Comparison of ENCODE assay signal across 10 mouse cellular contexts in genomic region chr5:116030566-116031189, GRCm38 (mm10). TPM values are rescaled to one million over a fixed set of nuclear protein-coding genes. Genes with fewer than 3 reads are reported as not detected.
DNase-seq lines count a peak whose midpoint lies in the region; ATAC-seq and TF ChIP-seq lines count a peak whose summit lies in the region.
"Had no signal": no experiment of that assay in that cellular context is flagged by ENCODE, and none has a peak within 500 bp of the region (broad histone marks: within the 10 kb centered on the region; RNA-seq: fewer than 3 reads in every experiment).

No protein-coding gene starts in this region.

- H3K27me3 ChIP-seq in heart, postnatal 0 days (ENCODE audit: control insufficient read depth, insufficient read depth, low read length) = peaks cover 11% of the 10 kb centered on the region; the same call in 1 of the 2 replicates
- H3K27me3 ChIP-seq in heart, adult 2 months (ENCODE audit: control insufficient read depth, insufficient read depth, low read length) = no peaks in the 10 kb centered on the region
- H3K27me3 ChIP-seq in hindbrain, embryonic 13.5 days = peaks cover 18% of the 10 kb centered on the region
- 0 out of 2 replicates have a peak, but pooled peaks cover 11% of the 10 kb centered on the region for H3K27me3 ChIP-seq in midbrain, embryonic 10.5 days (ENCODE audit: low read depth, poor library complexity, severe bottlenecking)

- H3K9me3 ChIP-seq in heart, postnatal 0 days (replicated peaks; ENCODE audit: control insufficient read depth, low read length) = no peaks in the 10 kb centered on the region
- no peaks in the 10 kb centered on the region for H3K9me3 ChIP-seq in hindbrain, embryonic 13.5 days
- no peaks in the 10 kb centered on the region for H3K9me3 ChIP-seq in midbrain, embryonic 10.5 days (replicated peaks)

- no peaks in the 10 kb centered on the region for H3K4me1 ChIP-seq in heart, postnatal 0 days (ENCODE audit: control insufficient read depth, insufficient read depth)
- no peaks in the 10 kb centered on the region for H3K4me1 ChIP-seq in heart, adult 2 months (ENCODE audit: control insufficient read depth, insufficient read depth, low read length)
- peaks cover 7% of the 10 kb centered on the region for H3K4me1 ChIP-seq in hindbrain, embryonic 13.5 days (replicated peaks)
- H3K4me1 ChIP-seq in midbrain, embryonic 10.5 days = peaks cover 14% of the 10 kb centered on the region

- no peak overlapping the region for H3K4me3 ChIP-seq in heart, postnatal 0 days (ENCODE audit: low read depth, low read length)
- no peak overlapping the region for H3K4me3 ChIP-seq in heart, adult 2 months
- peak overlapping the region; percentile 16 for H3K4me3 ChIP-seq in hindbrain, embryonic 13.5 days
- peak overlapping the region; percentile 38 for H3K4me3 ChIP-seq in midbrain, embryonic 10.5 days

- H3K36me3 ChIP-seq in heart, postnatal 0 days (replicated peaks; ENCODE audit: control insufficient read depth, insufficient read depth, low read length) = no peaks in the 10 kb centered on the region
- H3K36me3 ChIP-seq in heart, adult 2 months (ENCODE audit: control insufficient read depth, insufficient read depth, low read length) = no peaks in the 10 kb centered on the region
- no peaks in the 10 kb centered on the region for H3K36me3 ChIP-seq in hindbrain, embryonic 13.5 days
- no peaks in the 10 kb centered on the region for H3K36me3 ChIP-seq in midbrain, embryonic 10.5 days

- no peak for TF ChIP-seq POLR2A in heart, adult 2 months (IDR thresholded peaks at IDR 0.05; ENCODE audit: insufficient read depth, low read depth, low read length)

- H3K9ac ChIP-seq in heart, postnatal 0 days (replicated peaks; ENCODE audit: low read depth, low read length) = no peak overlapping the region
- H3K9ac ChIP-seq in heart, adult 2 months (ENCODE audit: low read depth, low read length) = no peak overlapping the region
- peak overlapping the region; percentile 56 for H3K9ac ChIP-seq in hindbrain, embryonic 13.5 days

- DNase-seq in heart, postnatal 0 days (ENCODE audit: low spot score) = no peak
- no peak for DNase-seq in heart, adult 2 months
- DNase-seq in ZHBTc4 (ENCODE audit: low read depth, low spot score) = peak; percentile 46
- no peak for DNase-seq in midbrain, embryonic 10.5 days (ENCODE audit: low spot score)
- DNase-seq in ovary, postnatal 14 days (ENCODE audit: low spot score) = no peak
- no peak for DNase-seq in lung, postnatal 25 days (ENCODE audit: low spot score)
- no peak for DNase-seq in left cerebral cortex, postnatal 10 days (ENCODE audit: extremely low spot score in 1 of 2, low spot score in 2 of 2)

- no peak for TF ChIP-seq CTCF in heart, postnatal 0 days (IDR thresholded peaks at IDR 0.05; ENCODE audit: low read depth)
- TF ChIP-seq CTCF in heart, adult 2 months (IDR thresholded peaks at IDR 0.05) = no peak

- no peaks in the 10 kb centered on the region for H3K79me2 ChIP-seq in heart, adult 2 months (replicated peaks; ENCODE audit: control insufficient read depth, insufficient read depth, low read length)

- 0 out of 2 replicates have a peak, but pooled peaks have one; percentile 22 for ATAC-seq in heart, postnatal 0 days (ENCODE audit: insufficient read depth, low read depth)
- ATAC-seq in hindbrain, embryonic 13.5 days (ENCODE audit: low FRiP score) = peak; percentile 71

- no peak for TF ChIP-seq EP300 in heart, postnatal 0 days (IDR thresholded peaks at IDR 0.05; ENCODE audit: low read depth)
- no peak for TF ChIP-seq EP300 in heart, adult 2 months (IDR thresholded peaks at IDR 0.05; ENCODE audit: insufficient read depth, low read depth, low read length)

- H3K4me2 ChIP-seq in heart, postnatal 0 days (ENCODE audit: low read depth, low read length) = no peak overlapping the region
- H3K4me2 ChIP-seq in hindbrain, embryonic 13.5 days = peak overlapping the region; percentile 46

- 9% methylated on average over 19 of the region's 19 CpGs for WGBS in heart, postnatal 0 days
- WGBS in heart, adult 2 months = 12% methylated on average over 19 of the region's 19 CpGs
- WGBS in hindbrain, embryonic 13.5 days = 3% methylated on average over 19 of the region's 19 CpGs
- whole genome bisulfite sequencing in midbrain, embryonic 10.5 days = 2% methylated on average over 19 of the region's 19 CpGs

- H3K27ac ChIP-seq in heart, postnatal 0 days (ENCODE audit: low read depth) = no peak overlapping the region
- H3K27ac ChIP-seq in heart, adult 2 months = no peak overlapping the region
- H3K27ac ChIP-seq in hindbrain, embryonic 13.5 days = no peak overlapping the region
- no peak overlapping the region for H3K27ac ChIP-seq in midbrain, embryonic 10.5 days (replicated peaks)

- intact Hi-C loops in heart, adult 2 months (cut with DNase I) = no loop called here
- intact Hi-C loops in left cerebral cortex, postnatal 10 days (cut with DNase I) = loop anchor here (5.0 to 10.0 kb wide), 2 partner anchors 92 to 1064 kb away; no protein-coding TSS in a partner anchor

RNA-seq across cellular contexts. Expression of gene Prkab1, which starts 6.4 kb away (rescaled TPM):
- 39.6 and 64.2 TPM in 2 replicates for total RNA-seq in heart, postnatal 0 days (2014; rRNA removed; ENCODE audit: low replicate concordance)
- polyA plus RNA-seq in heart, postnatal 0 days (2015; fragmentation: Nextera tagmentation; extraction: Ambion mirVana) = 35.4 and 38.6 TPM in 2 replicates
- 10 to 100 TPM; 50.6 to 55.5 TPM for total RNA-seq in heart, adult 2 months (2021)
- polyA plus RNA-seq in heart, adult 2 months (2012; rRNA removed) = 64.8 and 69.7 TPM in 2 replicates
- 54.8 and 55.0 TPM in 2 replicates for polyA plus RNA-seq in hindbrain, embryonic 13.5 days (2015; fragmentation: Nextera tagmentation; extraction: Ambion mirVana)
- polyA plus RNA-seq in midbrain, embryonic 10.5 days (2016; fragmentation: Nextera tagmentation; extraction: Ambion mirVana) = 66.7 and 72.6 TPM in 2 replicates
- 10 to 100 TPM; 25.7 to 31.9 TPM for total RNA-seq in left cerebral cortex, postnatal 10 days (2021)

RNA-seq across cellular contexts. Expression of gene Tmem233, which starts 52.4 kb away (rescaled TPM):
- not detected in 2 replicates for total RNA-seq in heart, postnatal 0 days (2014; rRNA removed; ENCODE audit: low replicate concordance)
- not detected in 2 replicates for polyA plus RNA-seq in heart, postnatal 0 days (2015; fragmentation: Nextera tagmentation; extraction: Ambion mirVana)
- total RNA-seq in heart, adult 2 months (2021) = not detected
- not detected in 2 replicates for polyA plus RNA-seq in heart, adult 2 months (2012; rRNA removed)
- not detected in 2 replicates for polyA plus RNA-seq in hindbrain, embryonic 13.5 days (2015; fragmentation: Nextera tagmentation; extraction: Ambion mirVana)
- polyA plus RNA-seq in midbrain, embryonic 10.5 days (2016; fragmentation: Nextera tagmentation; extraction: Ambion mirVana) = not detected in 2 replicates
- total RNA-seq in left cerebral cortex, postnatal 10 days (2021) = not detected
- total RNA-seq: ES-E14; hematopoietic stem cell, adult 5-6 weeks had no signal

Comparison
In these comparisons a context has a peak if more than half of its experiments do, and no peak if none do; other contexts are left out.
1. H3K4me3 ChIP-seq: peak in hindbrain, embryonic 13.5 days (single experiment) and midbrain, embryonic 10.5 days (single experiment); none in heart, postnatal 0 days (single experiment) and heart, adult 2 months (single experiment).